Mouse (Mus musculus) left cerebral cortex, adult 2 months (tissue): ENCODE measurements around the gene Ebf4. TPM values are rescaled to one million over a fixed set of nuclear protein-coding genes. Genes with fewer than 3 reads are reported as not detected.

ENCODE experiments used
- DNase-seq, 2 experiments: peaks; one replicate each; pipeline ENCODE4 v3.0.0; 2021 to 2022; ENCODE audit warnings: low spot score in 2 of 2, mixed read lengths in 1 of 2; ENCODE audit errors: extremely low spot score in 1 of 2
- H3K27ac ChIP-seq: fragments of 200-600 bp; 2 replicates; pipeline ENCODE4 v1.8.1; 2022
- H3K4me3 ChIP-seq: fragments of 200-600 bp; 2 replicates; pipeline ENCODE4 v1.8.1; 2022
- CTCF ChIP-seq: fragments of 200-600 bp; IDR thresholded peaks from 2 replicates; pipeline ENCODE4 v1.8.1; 2022; ENCODE audit warnings: antibody characterized with exemption, mild to moderate bottlenecking, moderate library complexity
- intact Hi-C: fragments of 180-260 bp; cut with DNase I; formaldehyde crosslinking; loops from one replicate; pipeline ENCODE4 v1.15.1; 2025
- total RNA-seq, 2 experiments: library from RNA; stranded (reverse); gene quantifications; 2 replicates each; pipeline ENCODE4 v1.2.3; 2021

The Ebf4 gene
- total RNA-seq, 2 experiments from 2014 or later: 9.7 to 9.8 TPM

DNA sequence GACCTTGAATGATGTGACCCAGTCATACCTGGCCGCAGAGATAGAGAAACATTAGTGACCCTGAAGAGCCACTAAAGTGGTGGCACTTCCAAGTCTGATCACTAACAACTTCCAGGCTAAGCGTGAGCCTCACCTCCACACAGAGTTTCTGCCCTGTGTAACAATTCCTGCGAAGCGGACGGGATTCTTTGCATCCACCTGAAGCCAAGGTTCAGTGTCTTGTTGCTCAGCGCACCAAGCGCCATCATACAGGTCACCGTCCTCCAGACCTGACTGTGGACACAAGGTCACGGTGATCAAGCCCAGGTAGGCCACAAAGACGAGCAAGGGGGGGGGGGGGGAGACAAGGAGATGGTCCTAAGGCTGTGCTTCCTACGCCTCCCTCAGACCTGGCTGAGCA, 100.7 kb downstream of the Ebf4 start:
- DNase-seq: no peak
- intact Hi-C loops: no loop called here
- H3K4me3 ChIP-seq: no peak overlapping the region
- H3K27ac ChIP-seq: no peak overlapping the region
- no peak for TF ChIP-seq CTCF

DNA sequence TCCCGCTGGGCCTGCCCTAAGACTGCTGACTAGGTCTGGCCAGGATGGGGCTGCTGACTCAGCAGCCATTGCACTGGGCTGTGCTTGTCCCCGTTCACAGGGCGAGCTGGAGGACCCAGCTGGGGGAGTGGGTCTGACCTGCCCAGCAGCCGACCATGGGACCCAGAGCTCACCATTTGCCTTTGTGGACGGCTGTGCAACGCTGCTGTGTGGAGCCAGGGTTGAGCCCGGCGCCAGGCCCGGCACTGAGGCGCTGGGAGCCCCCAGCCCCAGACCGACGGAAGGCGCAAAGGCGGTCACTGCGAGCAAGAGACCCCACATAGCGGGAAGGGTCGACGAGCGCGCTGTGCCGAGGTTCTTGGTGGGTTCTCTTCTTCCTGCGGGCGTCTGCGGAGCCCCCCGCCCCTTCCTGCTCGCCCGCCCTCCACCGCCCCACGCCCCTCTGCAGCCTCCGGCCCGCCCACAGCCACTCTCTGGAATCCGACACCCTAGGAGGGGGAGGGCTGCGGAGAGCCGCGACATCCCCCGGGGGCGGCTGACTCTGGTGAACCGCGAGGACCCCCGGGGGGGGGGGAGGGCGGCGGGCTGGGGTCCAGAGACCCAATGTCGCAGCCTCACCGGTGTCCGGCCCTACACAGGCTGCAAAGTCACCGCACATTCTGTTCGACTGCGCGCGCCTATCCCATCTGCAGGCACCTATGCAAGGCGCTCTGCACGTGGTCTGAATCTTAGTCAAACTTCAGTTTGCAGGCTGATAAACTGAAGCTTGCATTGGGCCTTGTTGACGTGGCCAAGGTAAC, 102.4 kb downstream of the Ebf4 start, which contains the start of gene Cpxm1:
Gene Cpxm1 (minus strand): TSS at position 389 of the 800 bp plus-strand sequence.
- H3K27ac ChIP-seq: no peak within 1 kb of the TSS
- peak within 1 kb of the TSS; percentile 43 for H3K4me3 ChIP-seq
- DNase-seq: no peak
- intact Hi-C loops: no loop called here
- TF ChIP-seq CTCF: no peak

DNA sequence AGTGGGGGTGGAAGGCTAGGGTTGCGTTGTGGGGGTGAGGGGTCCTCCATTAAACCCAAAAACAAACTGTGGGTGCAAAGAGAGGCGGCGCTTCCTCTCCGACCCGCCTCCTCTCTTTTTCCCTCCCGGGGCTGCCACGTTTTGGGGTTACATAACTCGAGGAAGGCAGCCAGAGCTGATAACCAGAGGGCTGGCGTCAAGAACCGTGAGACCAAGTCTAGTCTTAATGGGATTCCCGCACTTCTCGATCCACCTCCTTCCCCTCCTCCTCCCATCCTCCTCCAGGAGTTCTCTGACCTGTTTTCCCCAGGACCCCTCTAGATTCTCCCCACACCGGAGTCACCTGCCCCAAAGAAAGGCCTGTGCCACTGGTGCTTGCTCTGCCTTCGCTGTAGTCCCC, 103.1 kb downstream of the Ebf4 start:
- intact Hi-C loops: no loop called here
- DNase-seq: no peak
- Histone ChIP-seq H3K4me3 (peak overlapping the region; percentile 43), H3K27ac (no peak overlapping the region)
- TF ChIP-seq CTCF: no peak

DNA sequence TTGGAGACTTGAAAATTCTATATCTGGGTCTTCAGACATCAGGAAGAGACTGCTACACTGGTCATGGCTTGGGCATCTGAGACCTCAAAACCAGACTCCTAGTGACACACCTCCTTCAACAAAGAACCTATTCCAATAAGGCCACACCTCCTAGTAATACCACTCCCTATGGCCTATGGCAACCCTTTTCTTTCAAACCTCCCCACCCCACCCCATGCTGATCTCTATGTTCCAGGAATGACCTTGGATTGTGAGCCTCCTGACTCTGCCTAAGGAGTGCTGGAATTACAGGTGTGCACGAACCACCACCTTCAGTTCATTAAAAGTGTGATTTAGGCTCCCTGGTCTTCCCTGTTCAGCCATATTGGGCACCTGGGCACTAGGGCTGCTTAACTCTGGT, 105.1 kb downstream of the Ebf4 start:
- intact Hi-C loops: no loop called here
- TF ChIP-seq CTCF: no peak
- no peak overlapping the region for H3K4me3 ChIP-seq
- no peak for DNase-seq
- H3K27ac ChIP-seq: no peak overlapping the region

DNA sequence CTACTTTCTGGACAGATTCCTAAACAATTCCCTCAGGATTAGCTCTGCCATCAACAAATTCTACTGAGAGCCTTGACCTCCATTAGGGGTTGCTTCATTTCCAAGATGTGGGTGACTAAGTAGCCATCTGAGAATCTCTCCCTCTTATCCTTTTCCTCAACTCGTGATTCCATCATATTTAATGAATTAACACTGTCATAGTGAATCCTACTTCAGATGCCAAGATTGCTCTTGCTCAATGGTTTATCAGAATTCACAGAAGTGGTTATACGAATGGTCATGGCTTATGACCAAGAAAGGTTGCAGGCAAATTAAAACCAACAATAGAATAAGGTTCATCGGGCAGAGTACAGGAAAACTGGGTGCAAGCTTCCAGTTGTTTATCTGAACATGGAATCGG, 106.9 kb downstream of the Ebf4 start:
- DNase-seq: no peak
- intact Hi-C loops: no loop called here
- Histone ChIP-seq H3K27ac (no peak overlapping the region), H3K4me3 (no peak overlapping the region)
- no peak for TF ChIP-seq CTCF

DNA sequence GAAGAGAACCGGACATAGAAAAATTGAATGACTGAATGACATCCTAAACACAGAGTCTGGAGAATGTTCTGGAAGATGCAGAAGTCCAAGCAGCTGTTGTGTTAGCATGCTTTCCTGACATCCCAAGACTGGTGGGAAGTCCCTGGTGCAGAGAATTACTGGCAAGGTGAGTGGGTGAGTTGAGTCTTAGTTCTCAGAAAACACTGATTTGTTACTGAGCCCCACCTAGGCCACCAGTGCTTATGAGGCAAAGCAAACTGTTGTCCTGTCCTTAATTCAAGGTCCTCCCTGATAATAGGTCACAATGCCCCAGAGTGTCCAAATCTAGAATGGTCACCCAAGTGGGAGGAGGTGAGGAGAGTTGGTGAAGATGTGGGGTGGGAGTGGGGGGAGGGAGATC, 110.0 kb downstream of the Ebf4 start, which contains the start of the genes Gm28372 and 1700020A23Rik:
Gene Gm28372 (plus strand): TSS at position 301 of the 400 bp plus-strand sequence.
Gene 1700020A23Rik (plus strand): TSS at position 321 of the 400 bp plus-strand sequence.
- Histone ChIP-seq H3K4me3 (no peak within 1 kb of the TSS), H3K27ac (no peak within 1 kb of the TSS)
- no peak for DNase-seq
- TF ChIP-seq CTCF: no peak
- intact Hi-C loops: no loop called here

DNA sequence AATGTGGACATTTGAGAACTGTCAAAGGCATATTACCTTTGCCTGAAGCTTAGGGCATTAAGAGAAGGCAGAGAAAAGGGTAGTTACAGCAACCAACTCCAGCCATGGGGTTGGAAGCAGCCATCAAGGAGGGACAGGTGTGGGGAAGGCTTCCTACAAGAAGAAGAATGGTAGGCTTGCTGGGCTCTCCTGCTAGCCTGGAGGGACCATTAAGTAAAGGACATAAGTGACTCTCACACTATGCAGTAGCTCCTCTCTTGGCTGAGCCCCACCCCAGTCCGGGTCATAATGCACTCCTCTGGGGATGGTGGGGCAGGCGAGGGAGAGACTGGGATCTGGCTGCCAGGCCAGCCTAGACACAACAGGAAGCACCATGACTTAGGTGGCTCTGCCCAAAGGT, 111.2 kb downstream of the Ebf4 start, which contains the start of gene Tmem239:
Gene Tmem239 (plus strand): TSS at position 301 of the 400 bp plus-strand sequence.
- intact Hi-C loops: no loop called here
- Histone ChIP-seq H3K27ac (no peak within 1 kb of the TSS), H3K4me3 (no peak within 1 kb of the TSS)
- no peak for DNase-seq
- TF ChIP-seq CTCF: no peak

DNA sequence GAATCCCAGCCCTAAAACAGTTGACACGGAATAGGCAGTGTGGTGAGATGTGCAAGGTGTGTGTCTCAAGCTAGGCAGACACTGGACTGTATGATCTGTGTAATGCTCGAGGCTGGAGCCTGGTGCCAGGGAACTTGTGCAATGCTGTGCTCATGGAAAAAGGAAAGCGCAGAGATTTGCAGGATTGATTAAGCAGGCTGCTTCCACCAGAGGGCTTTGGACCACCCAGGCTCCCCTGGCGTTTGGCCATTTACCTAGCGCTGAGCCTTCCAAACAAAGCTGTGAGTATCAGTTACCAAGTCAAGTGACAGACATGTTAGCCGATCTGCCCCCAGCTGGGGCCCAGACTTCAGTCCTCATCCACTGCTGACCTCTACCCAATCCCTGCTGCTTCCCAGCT, 113.2 kb downstream of the Ebf4 start:
- no peak overlapping the region for H3K4me3 ChIP-seq
- no peak for TF ChIP-seq CTCF

DNA sequence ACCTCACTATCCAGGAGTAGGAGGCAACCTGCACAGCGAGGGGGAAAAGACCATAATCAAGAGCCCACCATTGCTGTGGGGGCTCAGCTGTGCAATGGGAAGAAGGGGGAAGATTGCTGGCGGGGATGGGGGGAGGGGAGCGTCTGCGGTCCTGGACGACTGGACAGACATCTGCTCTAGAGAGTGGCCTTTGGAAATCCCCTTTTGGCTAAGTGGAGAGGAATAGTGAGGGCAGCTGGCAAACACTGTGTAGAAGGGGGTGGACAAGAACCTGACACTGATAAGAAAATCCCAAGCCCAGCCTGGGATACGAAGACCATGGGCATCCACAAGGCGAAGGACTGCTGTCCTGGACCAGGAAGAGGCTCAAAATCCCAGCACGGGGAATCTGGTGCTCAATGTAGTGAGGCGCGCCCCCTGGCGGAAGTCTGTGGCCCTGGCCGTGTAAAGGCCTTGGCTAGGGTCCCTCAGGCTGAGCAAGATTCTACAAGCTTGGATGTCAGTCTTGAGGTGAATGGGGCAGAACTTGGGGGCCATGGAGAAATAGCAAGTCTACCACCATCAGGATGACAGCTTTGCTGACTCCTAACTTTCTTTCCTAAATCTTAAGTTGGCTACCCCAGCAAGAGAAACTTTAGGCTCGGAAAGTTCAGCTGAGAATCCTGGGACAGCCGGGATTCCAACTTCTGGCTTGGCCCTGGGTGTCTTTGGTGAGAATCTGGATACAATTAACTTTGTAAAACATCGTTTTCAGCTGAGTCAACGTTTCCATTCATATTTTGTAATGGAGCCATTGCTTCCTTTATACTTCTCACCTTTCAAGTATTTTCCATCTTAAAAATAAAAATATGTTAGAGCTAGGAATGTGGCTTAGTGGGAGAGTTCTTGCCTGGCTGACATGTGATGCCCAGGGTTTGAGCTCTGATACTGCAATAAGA, 116.9 kb downstream of the Ebf4 start:
- no peak overlapping the region for H3K4me3 ChIP-seq
- intact Hi-C loops: loop anchor here (1.0 kb wide), 1 partner anchor 121 kb away; no protein-coding TSS in a partner anchor
- peak; percentile 69 to 81 for DNase-seq
- no peak overlapping the region for H3K27ac ChIP-seq
- TF ChIP-seq CTCF: peak; percentile 96

More for the DNA sequence above, 113.2 kb downstream of the Ebf4 start:
- intact Hi-C loops: no loop called here
- no peak overlapping the region for H3K27ac ChIP-seq
- no peak for DNase-seq

DNA sequence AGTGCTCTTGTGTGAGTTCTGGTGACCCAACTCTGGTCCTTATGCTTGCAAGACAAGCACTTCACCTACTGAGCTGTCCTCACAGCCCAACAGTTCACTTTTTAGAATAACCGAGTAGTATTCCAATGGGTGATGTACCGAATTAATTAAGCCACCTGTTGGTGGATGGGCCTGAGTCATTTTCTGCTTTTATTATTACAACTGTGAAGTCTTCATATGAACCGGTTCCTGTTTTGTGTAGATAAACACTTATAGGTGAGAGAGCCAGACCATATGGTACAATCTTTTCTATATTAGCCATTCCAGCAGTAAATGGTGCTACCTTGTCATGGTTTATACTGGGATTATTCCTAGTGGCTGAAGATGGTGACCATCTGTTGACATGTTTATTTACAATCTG, 117.8 kb downstream of the Ebf4 start:
- H3K27ac ChIP-seq: no peak overlapping the region
- intact Hi-C loops: loop anchor here (1.0 kb wide), 1 partner anchor 121 kb away; no protein-coding TSS in a partner anchor
- TF ChIP-seq CTCF: no peak
- no peak overlapping the region for H3K4me3 ChIP-seq
- DNase-seq: no peak

DNA sequence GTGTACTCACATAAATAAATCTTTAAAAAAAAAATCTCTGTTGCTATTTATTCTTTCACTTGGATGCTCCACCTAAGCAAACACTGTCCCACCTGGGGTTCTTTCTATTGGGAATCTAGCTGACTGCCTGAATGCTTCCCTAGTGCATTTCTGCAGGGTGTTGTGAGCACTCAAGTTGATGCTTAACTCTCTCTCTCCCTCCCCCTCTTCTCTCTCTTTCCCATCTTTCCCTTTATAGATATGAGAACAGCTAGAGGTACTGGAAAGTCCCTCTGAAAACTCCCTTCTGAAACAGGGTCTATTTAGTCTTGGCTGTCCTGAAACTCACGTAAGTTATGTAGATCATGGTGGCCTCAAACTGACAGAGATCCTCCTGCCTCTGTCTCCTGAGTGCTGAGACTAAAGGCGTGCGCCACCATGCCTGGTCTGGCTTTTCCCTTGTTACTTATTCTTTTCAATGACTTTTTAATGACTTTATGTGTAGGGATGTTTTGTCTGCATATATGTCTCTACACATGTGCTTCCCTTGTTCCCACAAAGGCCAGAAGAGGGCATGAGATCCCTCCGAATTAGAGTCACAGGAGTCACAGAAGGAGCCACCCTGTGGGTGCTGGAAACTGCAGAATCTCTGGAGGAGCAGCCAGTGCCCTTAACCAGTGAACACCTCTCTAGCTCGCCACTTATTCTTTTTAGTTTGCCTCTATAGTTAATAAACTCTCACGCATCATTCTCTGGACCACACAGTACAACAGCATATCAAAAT, 119.3 kb downstream of the Ebf4 start:
- H3K4me3 ChIP-seq: no peak overlapping the region
- no peak; the same call in 1 of the 2 replicates for TF ChIP-seq CTCF
- intact Hi-C loops: no loop called here
- DNase-seq: no peak
- H3K27ac ChIP-seq: no peak overlapping the region

Other genes with a start within 250 kb of the Ebf4 start
- gene Tgm6, start 182.8 kb upstream of the Ebf4 start, total RNA-seq: under 1 TPM in 1 of 2 experiments, not detected in 1; 0.16 TPM
- 100 to 1,000 TPM; 101 to 112 TPM for gene Snrpb, start 115.8 kb upstream of the Ebf4 start, total RNA-seq
- not detected for gene Tmc2, start 100.0 kb upstream of the Ebf4 start, total RNA-seq
- gene Nop56, start 20.7 kb upstream of the Ebf4 start, total RNA-seq: 100 to 1,000 TPM; 140 to 144 TPM
- gene Idh3b, start 10.6 kb upstream of the Ebf4 start, total RNA-seq: 100 to 1,000 TPM; 285 to 286 TPM
- 1 to 10 TPM; 5.5 to 6.4 TPM for gene Cpxm1, start 102.4 kb downstream of the Ebf4 start, total RNA-seq
- not detected for gene Gm28372, start 110.1 kb downstream of the Ebf4 start, total RNA-seq
- not detected for gene 1700020A23Rik, start 110.1 kb downstream of the Ebf4 start, total RNA-seq
- not detected for gene Tmem239, start 111.3 kb downstream of the Ebf4 start, total RNA-seq
- gene Vps16, start 129.2 kb downstream of the Ebf4 start, total RNA-seq: 10 to 100 TPM; 78.3 to 99.1 TPM
- 10 to 100 TPM; 23.1 to 27.9 TPM for gene Pced1a, start 129.5 kb downstream of the Ebf4 start, total RNA-seq
- 100 to 1,000 TPM; 221 to 237 TPM for gene Ptpra, start 155.1 kb downstream of the Ebf4 start, total RNA-seq